Mouse (Mus musculus) mouse embryonic stem cell (cell line): ENCODE measurements around the gene Zfp933.
"Not testable (repeated sequence)": the region's sequence is repeated elsewhere in the genome, so short reads cannot be mapped to it uniquely, and the experiment has no call there.

ENCODE experiments used
- in situ Hi-C, 2 experiments: fragments of 300-500 bp; cut with MboI; formaldehyde crosslinking; loops; 1 replicate in 1 of 2; 3 replicates in 1 of 2; pipeline ENCODE4 v1.14.3; 2019 to 2020; ENCODE audit warnings: low sequenced_read_pairs in 2 of 2, low pct_unique_long_range_greater_than_20kb in 1 of 2, mixed read lengths in 1 of 2; ENCODE audit not compliant: unreplicated experiment in 1 of 2

The Zfp933 gene

GRCm38 (mm10) chr4:147866793-147867192 lies 18.6 kb upstream of the Zfp933 start:
- in situ Hi-C loops: not testable (repeated sequence)

DNA sequence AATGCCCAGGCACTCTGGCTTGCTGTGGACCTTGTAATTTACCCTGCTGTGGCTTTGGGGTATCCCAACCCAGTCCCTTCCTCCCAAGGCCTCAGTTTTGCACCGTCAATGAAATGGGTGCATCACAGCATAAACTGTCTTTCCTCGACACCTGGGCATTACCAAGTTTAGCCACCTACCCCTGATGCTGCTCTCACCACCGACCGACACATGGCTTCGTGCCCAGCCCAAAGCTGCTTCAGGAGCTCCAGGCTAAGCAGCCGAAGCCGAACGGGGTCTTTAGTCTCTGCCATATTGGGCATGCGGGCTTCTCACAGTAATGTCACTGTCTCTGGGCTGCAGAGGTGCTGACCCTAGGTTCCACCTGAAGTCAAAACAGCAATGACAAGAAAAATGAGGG lies 17.9 kb upstream of the Zfp933 start:
- in situ Hi-C loops: no loop called here

GRCm38 (mm10) chr4:147865651-147866050 lies 17.5 kb upstream of the Zfp933 start:
- in situ Hi-C loops: no loop called here

DNA sequence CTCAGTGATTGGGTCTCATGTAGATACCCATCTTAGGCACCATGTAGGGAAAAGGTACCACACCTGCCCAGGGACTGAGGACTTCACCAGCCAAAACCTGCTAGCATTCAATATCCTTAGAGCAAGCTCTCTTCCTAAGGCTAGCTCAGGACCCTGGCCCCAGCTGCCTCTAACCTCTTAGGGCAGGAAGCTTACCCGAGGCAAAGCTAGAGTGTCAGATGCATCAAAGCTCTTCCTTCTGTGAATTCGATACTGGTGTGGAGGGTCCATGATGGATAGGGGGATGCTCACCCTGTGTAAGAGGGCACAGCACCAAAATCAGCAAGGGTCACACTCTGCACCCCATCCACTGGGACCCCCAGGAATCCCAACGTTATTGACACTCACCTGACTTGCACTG lies 13.9 kb upstream of the Zfp933 start:
- in situ Hi-C loops: no loop called here

- in situ Hi-C loops: no loop called here
Observed at GRCm38 (mm10) chr4:147850776-147851175, 2.6 kb upstream of the Zfp933 start.

- in situ Hi-C loops: no loop called here
Observed at GRCm38 (mm10) chr4:147848584-147848991, 422 bp upstream of the Zfp933 start.

- in situ Hi-C loops: no loop called here
Observed at GRCm38 (mm10) chr4:147842871-147843270, 5.3 kb downstream of the Zfp933 start.

DNA sequence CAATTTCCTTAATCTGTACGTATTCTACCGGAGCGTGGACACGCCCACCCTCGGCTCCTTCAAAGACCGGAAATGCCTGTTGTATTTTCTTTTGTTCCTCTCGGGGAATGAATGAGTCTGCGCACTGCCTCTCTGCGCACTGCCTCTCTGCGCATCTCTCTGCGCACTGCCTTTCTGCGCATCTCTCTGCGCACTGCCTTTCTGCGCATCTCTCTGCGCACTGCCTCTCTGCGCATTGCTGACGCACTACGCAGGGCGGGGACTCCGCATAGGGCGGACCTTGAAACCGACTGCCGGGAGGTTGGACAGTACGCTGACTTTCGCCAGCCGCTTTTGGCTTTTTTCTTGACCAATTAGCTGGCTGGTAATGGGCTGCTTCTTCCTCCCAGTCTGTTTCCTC lies 8.9 kb downstream of the Zfp933 start:
- in situ Hi-C loops: not testable (repeated sequence)

DNA sequence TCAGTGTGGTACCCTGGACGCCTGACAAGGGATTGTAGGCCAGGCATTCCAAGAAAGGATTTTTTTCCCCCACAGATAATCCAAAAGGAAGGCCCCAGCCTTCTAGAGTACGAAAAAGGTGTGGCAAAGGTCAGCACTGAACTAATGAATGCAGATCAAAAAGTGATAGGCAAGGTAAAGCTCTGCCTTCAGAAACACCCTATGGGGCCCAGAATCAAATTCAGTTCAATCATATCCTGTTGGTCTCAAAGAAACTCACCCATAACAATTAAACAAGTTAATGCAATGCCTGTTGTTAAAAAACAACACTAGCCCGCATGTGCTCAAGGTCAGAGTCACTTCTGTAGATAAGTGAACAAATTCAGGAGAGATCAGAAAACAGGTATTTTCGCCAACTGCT lies 23.8 kb downstream of the Zfp933 start:
- in situ Hi-C loops: loop anchor here in 1 of 2 experiments (25.0 kb wide), 1 partner anchor 387 kb away; no protein-coding TSS in a partner anchor

- in situ Hi-C loops: loop anchor here in 1 of 2 experiments (25.0 kb wide), 1 partner anchor 384 kb away; no protein-coding TSS in a partner anchor
Observed at GRCm38 (mm10) chr4:147821414-147821813, 26.8 kb downstream of the Zfp933 start.

- in situ Hi-C loops: loop anchor here in 1 of 2 experiments (25.0 kb wide), 1 partner anchor 382 kb away; no protein-coding TSS in a partner anchor
Observed at GRCm38 (mm10) chr4:147819659-147820058, 28.5 kb downstream of the Zfp933 start.

DNA sequence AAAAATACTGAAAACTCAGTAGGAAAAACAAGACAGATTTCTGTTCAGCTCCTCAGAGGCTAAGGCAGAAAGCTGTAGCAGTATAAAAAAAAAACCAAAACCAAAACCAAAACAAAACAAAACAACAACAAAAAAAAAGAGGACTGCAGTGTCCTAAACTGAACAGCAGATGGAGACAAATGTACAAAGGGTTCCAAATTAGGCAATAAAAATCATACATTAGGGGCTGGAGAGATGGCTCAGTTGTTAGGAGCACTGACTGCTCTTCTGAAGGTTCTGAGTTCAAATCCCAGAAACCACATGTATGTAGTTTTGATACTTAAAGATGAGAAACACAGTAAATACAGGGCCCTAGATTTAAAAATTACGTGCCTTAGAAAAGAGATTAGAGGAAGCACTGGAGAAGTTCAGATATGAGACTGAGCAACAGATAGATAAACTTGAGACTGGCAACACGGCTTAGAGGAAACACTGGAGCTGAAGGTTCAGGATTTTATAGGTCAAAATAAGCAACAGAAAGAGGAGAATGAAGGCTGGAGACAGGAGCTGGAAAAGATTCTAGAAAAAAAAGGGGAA lies 33.5 kb downstream of the Zfp933 start:
- in situ Hi-C loops: loop anchor here in 1 of 2 experiments (25.0 kb wide), 1 partner anchor 377 kb away; no protein-coding TSS in a partner anchor

DNA sequence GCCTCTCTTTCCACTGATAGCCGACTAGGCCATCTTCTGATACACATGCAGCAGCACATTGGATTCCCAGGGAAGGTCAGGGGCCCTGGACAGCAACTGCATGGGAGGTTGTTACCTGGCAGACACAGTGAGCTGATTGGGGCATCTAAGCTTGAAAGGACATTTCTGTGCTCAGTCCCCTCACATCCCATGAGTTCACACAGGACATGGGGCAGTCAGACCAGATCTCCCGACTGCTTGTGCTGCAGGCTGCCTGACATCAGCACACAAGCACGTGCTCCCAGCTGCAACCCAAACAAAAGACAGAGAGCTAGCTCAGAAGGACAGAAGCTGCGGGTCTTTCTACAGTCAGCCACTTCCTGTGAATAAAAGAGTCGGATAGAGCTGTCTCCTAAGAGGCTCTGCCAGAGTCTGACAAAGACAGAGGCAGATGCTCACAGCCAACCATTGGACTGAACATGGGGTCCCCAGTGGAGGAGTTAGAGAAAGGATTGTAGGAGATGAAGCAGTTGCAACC lies 34.9 kb downstream of the Zfp933 start:
- in situ Hi-C loops: loop anchor here in 1 of 2 experiments (25.0 kb wide), 1 partner anchor 376 kb away; no protein-coding TSS in a partner anchor

DNA sequence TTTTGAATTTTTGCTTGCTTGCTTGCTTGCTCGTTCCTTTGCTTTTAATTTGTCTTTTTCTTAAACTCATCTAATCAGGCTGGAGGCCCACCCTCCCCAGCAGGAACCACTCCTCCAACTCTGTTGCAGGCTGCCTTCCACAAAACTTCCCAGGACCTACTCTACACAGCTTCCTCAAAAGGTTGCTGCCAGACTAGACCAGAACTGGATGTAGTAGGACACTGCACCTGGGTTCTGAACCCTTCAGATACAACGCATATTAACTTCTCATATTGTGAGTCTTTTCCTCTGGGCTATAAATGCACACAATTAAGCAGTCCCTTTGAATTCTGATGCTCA lies 38.2 kb downstream of the Zfp933 start:
- in situ Hi-C loops: loop anchor here in 1 of 2 experiments (25.0 kb wide), 1 partner anchor 373 kb away; no protein-coding TSS in a partner anchor

DNA sequence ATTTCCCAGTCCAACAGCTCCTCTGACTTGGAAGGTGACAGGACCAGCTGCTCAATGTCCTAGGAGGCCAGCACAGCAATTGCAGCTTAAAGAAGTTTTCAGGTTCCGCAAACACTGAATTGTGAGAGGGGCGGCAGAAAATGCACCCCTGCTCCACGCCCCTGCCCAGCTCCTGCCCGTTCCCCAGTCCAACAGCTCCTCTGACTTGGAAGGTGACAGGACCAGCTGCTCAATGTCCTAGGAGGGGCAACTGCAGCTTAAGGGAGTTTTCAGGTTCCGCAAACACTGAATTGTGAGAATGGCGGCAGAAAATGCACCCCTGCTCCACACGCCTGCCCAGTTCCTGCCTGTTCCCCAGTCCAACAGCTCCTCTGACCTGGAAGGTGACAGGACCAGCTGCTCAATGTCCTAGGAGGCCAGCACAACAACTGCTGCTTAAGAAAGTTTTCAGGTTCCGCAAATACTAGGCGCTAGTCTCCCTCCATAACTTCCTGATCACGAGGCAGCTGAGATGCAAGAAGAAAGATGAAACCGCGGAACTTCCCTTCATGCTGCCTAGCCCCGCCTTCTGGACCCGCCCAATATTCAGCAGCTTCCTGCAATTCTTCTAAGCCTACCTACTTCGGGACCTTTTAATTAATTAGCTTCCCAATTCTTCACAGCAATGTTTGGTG lies 38.7 kb downstream of the Zfp933 start, which contains the start of gene Zfp984:
TSS of gene Zfp984 (minus strand) at position 497 of the 674 bp plus-strand sequence.
- in situ Hi-C loops: loop anchor here in 1 of 2 experiments (25.0 kb wide), 1 partner anchor 372 kb away; no protein-coding TSS in a partner anchor

DNA sequence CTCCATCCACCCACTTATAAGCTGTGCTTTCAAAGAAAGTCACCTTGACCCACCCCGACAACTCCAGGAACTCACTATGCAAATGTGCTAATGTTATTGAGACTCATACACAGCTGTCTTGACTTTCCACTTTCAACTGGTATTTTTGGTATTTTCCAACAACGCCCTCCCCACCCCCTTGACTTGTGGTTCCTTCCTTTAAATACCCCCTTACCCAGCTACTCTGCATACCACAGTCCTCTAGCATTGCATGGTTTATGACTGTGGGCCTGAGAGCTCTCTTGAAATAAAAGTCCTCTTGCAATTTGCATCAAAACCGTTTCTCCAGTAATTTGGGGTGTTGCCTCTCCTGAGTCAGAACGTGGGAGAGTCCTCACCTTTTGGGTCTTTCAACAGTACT lies 39.7 kb downstream of the Zfp933 start:
- in situ Hi-C loops: loop anchor here in 1 of 2 experiments (25.0 kb wide), 1 partner anchor 371 kb away; no protein-coding TSS in a partner anchor

GRCm38 (mm10) chr4:147795308-147795707 lies 52.9 kb downstream of the Zfp933 start:
- in situ Hi-C loops: not testable (repeated sequence)

- in situ Hi-C loops: not testable (repeated sequence)
Observed at GRCm38 (mm10) chr4:147794026-147794665, 54.0 kb downstream of the Zfp933 start.

DNA sequence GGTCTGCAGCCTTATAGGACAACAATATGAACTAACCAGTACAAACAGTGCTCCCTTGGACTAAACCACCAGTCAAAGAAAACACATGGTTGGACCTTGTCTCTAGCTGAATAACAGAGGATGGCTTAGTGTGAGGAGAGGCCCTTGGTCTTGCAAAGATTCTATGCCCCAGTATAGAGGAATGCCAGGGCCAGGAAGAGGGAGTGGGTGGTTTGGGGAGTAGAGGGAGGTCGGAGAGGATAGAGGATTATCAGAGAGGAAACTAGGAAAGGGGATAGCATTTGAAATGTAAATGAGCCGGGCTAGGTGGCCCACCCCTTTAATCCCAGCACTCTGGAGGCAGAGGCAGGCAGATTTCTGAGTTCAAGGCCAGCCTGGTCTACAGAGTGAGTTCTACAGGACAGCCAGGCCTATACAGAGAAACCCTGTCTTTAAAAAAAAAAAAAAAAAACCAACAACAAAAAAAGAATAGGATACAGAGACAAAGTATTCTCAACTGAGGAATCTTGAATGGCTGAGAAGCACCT lies 54.7 kb downstream of the Zfp933 start:
- in situ Hi-C loops: not testable (repeated sequence)
